Mouse (Mus musculus) thymus, postnatal 36 days (tissue): Measurements from ENCODE around the gene A730061H03Rik.

Experiments used
- DNase-seq, 2 experiments: peaks; one replicate each; pipeline ENCODE4 v3.0.0; 2022; ENCODE audit warnings: mixed read lengths in 2 of 2

A730061H03Rik gene

GRCm38 (mm10) chr14:55580731-55581130, 20.5 kb upstream of the A730061H03Rik start:
- no peak for DNase-seq

GRCm38 (mm10) chr14:55579511-55580496, 19.6 kb upstream of the A730061H03Rik start:
- DNase-seq = no peak

- no peak for DNase-seq
These were observed 18.6 kb upstream of the A730061H03Rik start for GRCm38 (mm10) chr14:55578668-55579269.

- DNase-seq = peak; percentile 85 to 90
These were observed 17.9 kb upstream of the A730061H03Rik start, which contains the start of gene Psme1 for GRCm38 (mm10) chr14:55577871-55578667. Psme1 (plus strand) TSS chr14:55578123.

GRCm38 (mm10) chr14:55576376-55576775, 16.2 kb upstream of the A730061H03Rik start:
- DNase-seq = no peak

DNA sequence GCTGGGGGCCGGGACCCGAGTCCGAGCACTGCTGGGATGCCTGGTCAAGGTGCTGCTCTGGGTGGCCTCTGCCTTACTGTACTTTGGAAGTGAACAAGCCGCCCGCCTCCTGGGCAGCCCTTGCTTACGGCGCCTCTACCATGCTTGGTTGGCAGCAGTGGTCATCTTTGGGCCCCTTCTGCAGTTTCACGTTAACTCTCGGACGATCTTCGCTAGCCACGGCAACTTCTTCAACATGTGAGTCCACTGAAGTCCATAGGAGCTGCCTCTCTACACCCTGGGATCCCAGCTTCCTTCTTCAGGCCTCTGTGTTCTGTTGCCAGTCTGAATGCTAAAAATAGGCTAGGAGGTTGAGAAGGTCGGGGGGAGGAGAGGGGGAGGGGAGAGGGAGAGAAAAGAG, 15.5 kb upstream of the A730061H03Rik start:
- DNase-seq = no peak

DNA sequence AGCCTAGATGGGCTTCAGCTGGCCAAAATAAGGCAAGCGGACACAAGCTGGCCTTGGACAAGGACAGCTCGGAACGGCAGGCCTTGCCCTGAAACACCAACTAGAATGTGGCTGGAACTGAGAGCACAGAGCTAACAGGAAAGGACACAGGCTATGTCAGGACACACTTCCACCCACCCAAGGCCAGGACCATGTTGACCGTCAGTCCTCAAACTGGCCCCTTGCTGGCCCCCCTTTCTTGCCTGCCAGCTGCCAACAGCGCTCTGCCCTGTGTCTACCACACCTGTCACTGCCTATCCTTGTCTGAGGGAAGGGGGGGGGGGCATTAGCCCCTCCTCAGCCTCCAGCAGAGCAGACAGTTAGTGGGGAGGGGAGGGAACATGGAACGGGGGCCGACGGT, 15.1 kb upstream of the A730061H03Rik start, which contains the start of gene Fitm1:
TSS of gene Fitm1 (plus strand) at position 316 of the 400 bp plus-strand sequence.
- no peak for DNase-seq

DNA sequence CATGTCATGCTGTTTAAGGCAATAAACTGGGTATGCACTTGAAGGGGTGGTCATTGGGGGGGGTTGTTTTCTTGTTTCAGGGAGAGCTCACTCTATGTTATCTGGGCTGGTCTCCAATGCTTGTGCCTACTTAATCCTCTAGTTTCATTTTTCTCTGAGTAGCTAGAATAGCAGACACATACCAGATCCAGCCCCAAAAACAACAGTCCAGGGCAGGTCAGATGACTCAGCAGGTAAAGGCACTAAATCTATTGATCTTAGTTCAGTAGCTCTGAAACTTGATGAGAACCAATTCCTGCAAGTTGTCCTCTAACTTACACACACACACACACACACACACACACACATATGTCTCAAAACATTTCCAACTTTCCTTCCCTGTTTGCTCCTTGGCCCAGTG, 11.6 kb upstream of the A730061H03Rik start:
- no peak for DNase-seq

- no peak for DNase-seq
These were observed 10.4 kb upstream of the A730061H03Rik start for GRCm38 (mm10) chr14:55570588-55570987.

- no peak for DNase-seq
These were observed 7.3 kb upstream of the A730061H03Rik start for GRCm38 (mm10) chr14:55567496-55567895.

DNA sequence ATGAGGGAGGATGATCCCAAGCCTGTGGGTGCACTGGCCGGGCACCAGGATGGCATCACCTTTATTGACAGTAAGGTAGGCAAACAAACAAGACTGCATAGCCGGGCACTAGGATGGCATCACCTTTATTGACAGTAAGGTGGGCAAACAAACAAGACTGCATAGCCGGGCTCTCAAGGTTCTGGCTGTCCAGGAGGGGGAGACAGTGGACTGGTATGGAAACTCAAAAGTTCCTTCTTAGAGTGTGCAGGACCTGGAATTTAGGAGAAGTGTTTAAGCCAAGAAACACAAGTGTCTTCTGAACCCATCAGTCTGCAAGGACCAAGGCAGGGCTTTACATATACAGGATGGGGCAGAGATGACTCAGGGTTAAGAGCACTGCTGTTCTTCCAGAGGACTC, 5.5 kb upstream of the A730061H03Rik start:
- no peak for DNase-seq

DNA sequence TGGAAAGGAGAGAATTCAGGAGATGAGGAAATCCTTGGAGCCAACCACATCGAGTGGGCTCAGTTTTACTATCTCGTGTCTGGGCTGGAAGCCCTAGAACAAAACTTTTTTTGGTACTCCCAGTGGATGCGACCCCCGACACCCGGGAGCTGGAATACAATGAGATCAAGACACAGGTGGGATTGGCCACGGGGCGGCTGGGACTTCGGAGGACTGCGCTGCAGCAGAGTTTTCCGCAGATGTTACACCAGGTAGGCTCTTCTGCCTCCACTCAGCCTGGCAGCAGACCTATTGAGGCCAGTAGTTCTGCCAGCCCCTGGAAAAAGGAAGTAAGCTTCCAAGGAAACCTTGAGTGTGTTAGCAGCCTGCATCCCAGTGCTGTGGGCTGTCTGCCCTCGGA, 3.0 kb upstream of the A730061H03Rik start:
- DNase-seq = no peak

DNA sequence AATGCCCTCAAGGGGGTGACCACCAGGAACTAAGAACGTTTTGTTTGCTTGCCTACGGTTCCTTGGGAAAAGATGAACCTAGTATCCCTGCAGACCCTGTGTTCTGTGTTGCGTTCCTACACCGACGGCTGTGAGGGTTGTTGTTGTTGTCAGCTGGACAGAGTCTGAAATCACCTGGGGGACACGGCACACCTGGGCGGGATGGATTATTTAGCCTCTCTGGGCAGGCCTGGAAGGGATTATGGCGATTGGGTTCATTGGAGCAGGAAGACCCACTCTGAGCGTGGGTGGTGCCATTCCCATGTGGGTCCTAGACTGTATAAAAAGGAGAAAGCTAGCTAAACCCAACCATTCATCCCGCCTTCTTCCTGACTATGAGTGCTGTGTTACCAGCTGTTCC, 1.7 kb upstream of the A730061H03Rik start:
- no peak for DNase-seq

DNA sequence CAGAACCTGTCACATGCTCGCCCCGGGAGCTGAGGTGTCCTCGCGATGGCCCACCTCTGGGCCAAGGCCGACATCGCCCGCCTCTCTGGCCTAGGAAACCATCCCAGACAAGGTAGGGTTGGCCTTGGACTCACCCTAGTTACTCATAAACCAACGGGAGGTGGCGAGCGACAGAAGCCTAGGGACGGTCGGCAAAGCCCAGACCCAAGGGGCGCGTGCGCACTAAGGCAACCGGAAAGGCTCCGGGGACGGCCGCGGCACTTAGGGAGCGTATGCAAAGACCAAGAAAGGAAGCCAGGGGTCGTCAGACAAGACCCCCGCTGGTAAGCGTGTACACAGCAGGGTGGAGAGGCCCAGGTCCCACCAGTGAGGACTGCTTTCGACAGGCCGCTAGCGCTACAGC, 406 bp downstream of the A730061H03Rik start, which contains the start of gene Dcaf11:
TSS of gene Dcaf11 (plus strand) at position 208 of the 403 bp plus-strand sequence.
- DNase-seq = peak; percentile 86 to 90

DNA sequence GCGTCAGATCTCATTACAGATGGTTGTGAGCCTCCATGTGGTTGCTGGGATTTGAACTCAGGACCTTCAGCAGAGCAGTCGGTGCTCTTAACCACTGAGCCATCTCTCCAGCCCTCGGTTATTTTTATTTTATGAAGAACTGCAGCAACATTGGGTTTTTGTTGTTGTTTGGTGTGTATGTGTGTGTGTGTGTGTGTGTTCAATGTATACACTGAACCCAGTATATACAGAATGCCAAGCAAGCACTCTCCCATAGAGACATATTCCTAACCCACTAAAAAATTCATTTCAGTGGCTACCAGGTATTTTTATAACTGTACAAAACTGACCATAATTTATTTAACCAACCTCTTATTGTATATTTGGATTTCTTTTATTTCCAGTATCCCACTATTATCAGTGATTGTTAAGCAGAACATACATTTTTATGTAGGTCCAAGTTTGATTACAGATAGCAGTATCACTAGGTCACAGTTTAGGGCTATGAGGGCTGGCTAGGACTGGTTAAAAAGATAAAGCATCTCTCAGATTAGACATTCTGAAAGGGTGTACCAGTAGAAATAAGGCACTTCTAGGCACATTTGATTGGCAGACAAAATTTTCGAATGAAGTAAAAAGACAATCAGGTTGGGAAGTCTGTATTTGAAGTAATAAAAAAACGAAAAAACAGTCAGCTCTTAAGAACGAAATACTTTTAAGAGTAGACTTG, 1.3 kb downstream of the A730061H03Rik start:
- no peak for DNase-seq

DNA sequence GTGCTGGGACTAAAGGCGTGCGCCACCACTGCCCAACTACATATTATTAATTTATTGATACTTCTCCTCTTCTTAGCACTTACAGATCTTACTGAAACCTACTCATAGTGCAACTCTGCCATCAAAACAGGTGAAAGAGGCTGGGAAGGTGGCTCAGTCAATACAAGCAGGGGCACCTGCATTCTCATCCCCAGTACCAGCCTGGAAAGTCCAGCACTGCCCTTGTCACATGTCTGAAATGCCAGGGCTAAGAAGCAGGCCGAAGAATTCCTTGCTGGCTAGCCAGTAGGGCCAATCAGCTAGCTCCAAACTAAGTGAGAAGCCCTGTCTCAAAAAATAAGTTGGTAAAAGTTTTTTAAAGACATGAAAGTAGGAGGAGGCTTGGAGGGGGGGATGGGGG, 2.6 kb downstream of the A730061H03Rik start:
- DNase-seq = no peak

GRCm38 (mm10) chr14:55557003-55557402, 3.2 kb downstream of the A730061H03Rik start:
- DNase-seq = peak; percentile 55 to 62

DNA sequence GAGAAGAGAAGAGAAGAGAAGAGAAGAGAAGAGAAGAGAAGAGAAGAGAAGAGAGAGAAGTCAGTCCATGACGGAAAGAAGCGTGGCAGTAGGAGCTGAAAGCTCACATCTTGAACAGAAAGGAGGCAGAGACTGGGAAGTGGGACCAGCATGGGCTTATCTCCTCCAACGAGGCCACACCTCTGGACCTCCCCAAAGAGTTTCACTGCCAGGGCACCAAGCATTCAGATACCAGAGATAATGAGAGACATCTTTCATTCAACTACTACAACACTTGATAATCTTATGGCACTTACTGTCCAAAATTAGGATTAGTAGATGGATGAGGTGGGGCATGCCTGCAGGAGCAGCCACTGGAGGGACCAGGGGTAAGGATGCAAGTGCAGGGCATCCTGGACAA, 4.4 kb downstream of the A730061H03Rik start:
- no peak for DNase-seq

- DNase-seq = no peak
These were observed 5.6 kb downstream of the A730061H03Rik start for GRCm38 (mm10) chr14:55554635-55555034.

- DNase-seq = no peak
These were observed 8.4 kb downstream of the A730061H03Rik start for GRCm38 (mm10) chr14:55551794-55552193.

DNA sequence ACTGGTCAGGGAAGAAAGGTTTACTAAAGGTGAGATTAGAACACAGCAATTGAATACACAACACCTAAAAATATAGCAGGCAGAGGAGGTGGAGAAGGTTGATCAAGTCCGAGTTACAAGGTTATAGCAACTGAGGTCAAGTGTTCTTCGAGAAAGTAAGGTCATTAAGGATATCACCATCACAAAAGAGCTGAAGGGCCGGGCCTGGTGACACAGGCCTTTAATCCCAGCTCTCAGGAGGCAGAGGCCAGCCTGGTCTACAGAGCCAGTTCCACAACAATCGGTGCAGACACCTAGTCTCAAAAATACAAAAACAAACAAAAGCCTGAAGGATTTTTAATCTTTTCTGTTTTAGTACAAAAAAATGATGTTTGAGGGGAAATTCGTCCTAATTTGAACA, 8.9 kb downstream of the A730061H03Rik start:
- DNase-seq = no peak

DNA sequence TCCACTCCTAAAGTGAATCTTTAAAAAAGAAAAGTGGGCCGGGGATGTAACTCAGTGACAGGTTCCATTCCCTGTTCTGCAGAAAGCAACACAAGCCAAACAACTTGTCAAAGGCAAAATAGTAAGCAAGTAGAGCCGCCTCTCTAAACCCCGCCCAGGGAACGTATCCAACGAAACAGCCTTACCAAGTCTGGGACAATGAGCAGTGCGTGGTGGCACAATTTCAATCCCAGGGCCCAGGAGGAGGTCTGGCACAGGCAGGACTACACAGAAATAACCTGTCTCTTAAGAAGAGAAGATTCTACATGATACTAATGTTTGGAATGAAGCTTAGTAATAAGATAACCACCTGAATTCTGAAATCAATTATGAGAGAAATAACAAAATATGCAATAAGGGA, 10.0 kb downstream of the A730061H03Rik start:
- DNase-seq = no peak
